Mouse (Mus musculus) right cerebral cortex, adult 18-20 months (tissue): ENCODE measurements around the gene Slc6a12.
"Not testable (repeated sequence)": the region's sequence is repeated elsewhere in the genome, so short reads cannot be mapped to it uniquely, and the experiment has no call there.

Experiments
- DNase-seq: peaks from one replicate; pipeline ENCODE4 v3.0.0; 2022; ENCODE audit warnings: mixed read lengths

Gene Slc6a12

DNA sequence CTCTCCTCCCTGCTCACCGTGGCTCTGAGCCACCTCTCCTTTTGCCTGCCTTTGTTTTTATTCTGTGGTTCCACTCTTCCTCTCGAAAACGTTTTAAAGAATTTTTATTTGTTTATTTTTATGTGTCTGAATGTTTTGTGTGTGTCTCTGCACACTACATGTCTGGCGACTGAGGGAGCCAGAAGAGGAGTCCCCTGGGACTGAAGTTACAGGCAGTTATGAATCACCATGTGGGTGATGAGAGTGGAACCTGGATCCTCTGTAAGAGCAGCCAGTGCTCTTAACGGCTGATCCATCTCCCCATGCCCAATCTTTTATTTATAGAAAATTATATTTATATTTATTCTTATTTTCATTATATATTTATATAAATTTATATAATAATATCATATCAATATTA, 1.5 kb downstream of the Slc6a12 start:
- DNase-seq = no peak

DNA sequence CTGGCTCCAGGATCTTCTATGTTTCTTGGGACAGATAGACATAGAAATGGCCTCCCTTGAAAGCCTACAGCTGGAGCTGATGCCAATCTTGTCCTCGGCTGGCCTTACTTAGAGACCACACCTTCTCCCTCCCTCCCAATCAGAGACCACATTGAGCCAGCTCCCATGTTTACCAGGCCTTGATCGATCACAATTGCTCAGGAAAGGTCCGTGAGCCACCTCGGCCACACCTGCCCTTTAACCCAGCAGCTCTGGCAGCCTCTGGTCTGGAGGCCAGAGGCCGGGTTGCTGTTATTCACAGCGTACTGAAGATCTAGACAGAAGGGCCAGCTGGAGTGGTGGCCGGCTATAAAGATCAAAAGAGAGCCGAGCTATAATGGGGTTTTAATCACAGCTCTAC, 3.6 kb downstream of the Slc6a12 start:
- no peak for DNase-seq

DNA sequence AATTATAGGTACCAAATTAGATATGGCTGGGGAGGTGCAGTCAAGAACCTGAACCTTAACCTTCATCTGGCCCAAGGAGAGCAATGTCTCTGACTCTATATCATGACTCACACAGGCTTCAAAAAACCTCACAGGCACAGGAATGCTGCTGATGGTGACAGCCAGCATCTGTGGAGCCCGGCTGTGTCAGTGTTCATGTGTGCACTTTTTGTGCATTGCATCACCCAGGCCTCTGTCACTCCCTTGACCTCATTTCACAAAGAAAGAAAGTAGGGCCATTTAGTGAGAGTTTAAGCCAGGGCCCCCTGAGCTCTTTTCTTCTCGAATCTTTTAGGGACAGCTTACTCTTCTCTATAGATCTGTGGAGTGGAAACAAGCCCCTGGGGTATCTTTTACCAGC, 9.4 kb downstream of the Slc6a12 start:
- DNase-seq = no peak

DNA sequence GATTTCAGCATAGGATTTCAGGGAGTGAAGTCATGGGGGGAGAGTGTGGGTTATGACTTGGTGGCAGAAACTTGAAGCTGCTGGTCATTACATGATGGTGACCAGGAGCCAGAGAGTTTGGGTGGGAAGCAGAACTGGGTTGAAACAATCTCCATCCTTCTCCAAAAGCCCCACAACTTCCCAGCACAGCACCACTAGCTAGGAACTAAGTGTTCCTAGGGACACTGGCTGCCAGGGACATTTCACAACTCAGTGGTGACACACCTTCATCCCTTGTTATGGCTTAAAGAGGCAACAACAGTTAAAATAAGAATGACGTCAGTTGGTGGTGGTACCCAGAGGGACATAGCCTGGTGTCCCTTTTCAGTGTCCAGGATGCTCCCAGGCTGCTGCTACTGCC, 13.2 kb downstream of the Slc6a12 start:
- no peak for DNase-seq

DNA sequence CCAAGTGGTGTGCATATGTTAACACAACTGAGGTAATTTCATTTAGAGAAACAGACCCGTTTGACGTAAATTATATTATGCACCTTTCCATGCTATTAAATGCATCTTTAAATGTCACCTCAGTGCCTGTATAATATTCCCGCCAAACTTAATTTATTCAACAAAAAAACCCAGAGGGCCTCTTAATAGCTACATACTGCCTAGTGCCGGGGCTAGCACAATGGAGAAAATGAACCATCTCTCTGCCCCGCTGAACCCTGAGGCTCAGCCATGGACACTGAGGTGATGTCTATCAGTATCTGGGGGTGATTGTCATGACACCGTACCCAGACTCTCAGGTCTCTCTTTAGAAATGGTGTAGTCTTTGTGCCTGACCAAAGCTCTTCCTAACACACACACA, 14.4 kb downstream of the Slc6a12 start:
- no peak for DNase-seq

DNA sequence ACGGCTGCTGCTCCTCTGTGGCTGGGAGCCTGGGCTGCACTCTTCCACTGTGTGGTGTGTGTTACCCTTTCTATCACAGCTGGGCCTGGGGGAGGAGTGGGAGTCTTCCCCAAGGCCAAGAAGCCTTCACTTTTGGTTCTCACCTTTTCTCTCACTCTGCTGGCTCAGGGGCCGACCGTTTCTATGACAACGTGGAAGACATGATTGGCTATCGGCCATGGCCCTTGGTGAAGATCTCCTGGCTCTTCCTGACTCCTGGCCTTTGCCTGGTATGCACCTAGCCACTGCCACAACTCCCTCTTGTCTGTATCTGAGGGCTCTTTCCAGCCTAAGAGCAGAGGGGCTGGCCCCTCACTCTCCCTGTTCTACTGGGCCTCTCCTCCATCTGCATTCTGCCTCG, 20.2 kb downstream of the Slc6a12 start:
- no peak for DNase-seq

DNA sequence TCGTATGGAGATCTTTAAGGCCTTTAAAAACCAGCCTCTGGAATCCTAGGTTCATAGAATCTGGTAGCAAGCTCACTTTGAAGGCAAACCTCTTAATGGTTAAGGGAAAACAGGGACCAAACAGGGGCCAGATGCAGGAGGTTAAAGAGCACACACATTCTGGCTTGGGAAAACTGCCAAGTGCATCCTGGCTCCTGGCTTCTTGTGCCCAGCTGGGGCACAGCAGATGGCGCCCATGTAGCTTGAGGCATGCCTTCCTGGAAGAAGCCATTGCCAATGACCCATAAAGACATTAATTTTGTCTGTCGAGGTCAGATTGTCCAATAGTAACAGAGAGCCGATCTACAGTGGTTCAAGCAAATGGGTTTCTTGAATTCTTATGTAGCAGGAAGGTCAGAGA, 21.1 kb downstream of the Slc6a12 start:
- DNase-seq = no peak

DNA sequence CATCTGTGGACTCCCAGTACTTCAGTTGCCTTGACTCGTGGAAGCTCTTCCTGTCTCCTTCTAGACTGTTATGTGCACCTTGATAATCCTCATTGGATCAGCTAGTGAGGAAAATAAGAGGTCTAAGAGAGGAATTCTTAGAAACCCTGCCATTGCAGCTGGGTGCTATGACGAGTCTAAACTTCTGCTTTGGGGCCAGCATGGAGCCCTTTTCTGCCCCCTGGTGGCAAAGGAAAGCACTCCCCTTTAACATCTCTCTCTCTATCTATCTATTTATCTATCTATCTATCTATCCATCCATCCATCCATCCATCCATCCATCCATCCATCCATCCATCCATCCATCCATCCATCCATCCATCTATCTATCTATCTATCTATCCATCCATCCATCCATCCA, 23.7 kb downstream of the Slc6a12 start:
- DNase-seq = not testable (repeated sequence)

DNA sequence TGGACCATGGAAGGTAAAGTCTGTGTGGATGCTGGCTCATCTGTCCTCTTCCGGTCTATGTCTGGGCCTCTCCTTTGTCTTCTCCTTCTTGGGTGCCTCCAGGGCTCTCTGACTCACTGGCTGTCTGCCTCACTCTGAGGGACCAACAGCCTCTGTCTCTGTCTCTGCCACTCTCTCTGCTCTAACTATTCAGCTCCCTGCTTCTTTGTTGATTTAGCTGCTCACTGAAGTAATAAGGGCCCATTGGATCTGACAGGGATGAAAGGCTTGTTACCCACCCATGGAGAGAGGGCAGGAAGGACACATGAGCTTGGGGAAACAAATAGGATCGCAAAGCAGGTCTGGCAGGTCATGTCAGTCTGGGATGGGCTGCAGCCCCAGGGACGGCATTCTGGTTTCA, 24.2 kb downstream of the Slc6a12 start:
- no peak for DNase-seq

DNA sequence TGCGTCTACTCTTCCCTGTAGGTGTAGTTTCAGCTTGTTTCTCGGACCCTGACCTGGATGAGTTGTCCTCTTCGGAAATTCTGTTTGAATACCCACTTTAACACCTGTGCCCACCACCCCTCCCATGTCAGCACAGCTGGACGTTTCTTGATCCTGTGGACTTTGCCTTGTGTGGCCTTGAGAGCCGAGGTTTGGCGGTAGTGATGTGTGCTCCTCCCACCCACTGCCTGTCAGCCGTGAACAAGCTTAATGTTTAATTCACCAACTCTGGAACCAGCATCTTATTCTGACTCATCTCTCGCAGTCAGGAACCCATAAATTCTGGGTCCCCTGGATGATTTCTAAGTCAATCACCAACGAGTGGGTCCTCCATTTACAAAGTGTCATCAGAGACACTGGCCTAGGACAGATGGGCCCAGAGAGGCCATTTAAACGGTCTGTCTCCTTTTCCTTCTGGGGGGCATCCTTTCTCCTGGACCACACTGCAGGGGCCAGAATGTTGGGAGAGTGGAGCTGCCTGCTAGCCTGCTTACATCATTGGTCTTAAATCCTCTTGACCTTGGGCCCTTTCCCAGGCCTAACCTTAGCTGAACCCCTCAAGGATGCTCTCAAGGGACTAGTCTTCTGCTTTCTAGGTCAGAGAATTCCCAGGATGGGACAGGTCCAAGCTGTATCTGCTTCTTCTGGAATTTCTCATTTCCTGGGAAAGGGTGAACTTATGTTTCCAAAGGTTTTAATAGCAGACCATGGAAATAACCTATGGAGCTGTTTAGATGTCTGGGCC, 28.5 kb downstream of the Slc6a12 start:
- peak; percentile 34 for DNase-seq

DNA sequence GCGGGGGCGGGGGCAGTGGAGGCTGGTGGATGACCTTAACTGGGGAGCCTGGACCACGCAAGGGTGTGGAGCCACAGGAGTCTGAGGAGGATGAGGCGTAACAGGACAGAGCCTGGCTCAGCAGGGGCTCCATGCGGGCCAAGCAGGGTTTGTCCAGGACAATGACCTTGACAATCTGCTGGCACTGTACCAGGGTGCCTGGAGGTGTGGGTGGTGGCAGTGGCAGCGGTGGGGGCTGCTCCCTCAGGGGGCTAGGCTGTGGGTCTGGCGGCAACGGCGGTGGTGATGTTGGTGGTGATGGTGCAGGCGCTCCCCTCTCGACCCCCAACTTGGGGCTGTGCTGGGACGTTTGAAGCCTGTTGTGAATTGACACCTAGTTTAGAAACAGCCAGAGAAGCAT, 33.3 kb downstream of the Slc6a12 start:
- DNase-seq = no peak

DNA sequence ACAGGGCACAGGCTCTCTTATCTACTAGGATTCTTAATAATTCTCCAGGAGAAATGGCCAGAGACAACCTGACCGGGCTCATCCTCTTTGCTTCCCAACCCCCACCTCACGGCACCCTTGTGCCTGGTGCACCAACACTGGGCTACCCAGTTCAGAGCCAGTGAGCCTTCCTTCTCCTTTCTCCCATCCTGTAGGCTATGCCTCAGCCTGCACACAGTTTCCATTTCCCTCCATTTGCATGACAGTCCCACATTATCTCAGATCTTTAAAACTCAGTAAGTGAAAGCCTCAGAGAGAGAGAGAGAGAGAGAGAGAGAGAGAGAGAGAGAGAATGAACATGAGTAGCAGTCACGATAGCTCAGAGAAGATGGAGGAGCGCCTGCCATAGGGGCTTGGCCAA, 35.4 kb downstream of the Slc6a12 start:
- DNase-seq = no peak

DNA sequence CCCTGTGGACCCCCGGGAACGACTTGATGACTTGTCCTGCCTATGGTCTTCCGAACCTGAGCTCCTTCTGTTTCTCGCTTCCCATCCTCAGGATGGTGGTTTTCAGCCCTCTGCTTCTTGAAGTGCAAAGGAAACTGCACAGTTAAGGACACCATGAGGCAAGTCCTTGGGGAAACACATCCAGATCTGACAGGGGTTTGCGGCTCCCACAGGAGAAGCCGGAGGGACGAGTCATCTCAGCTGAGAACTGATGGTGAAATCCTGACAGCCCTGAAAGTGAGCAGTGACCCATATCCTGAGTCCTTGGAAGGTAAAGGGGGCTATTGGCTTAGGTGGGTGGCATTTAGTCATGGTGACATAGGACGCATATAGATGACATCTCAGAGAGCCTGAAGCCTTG, 37.7 kb downstream of the Slc6a12 start:
- no peak for DNase-seq

DNA sequence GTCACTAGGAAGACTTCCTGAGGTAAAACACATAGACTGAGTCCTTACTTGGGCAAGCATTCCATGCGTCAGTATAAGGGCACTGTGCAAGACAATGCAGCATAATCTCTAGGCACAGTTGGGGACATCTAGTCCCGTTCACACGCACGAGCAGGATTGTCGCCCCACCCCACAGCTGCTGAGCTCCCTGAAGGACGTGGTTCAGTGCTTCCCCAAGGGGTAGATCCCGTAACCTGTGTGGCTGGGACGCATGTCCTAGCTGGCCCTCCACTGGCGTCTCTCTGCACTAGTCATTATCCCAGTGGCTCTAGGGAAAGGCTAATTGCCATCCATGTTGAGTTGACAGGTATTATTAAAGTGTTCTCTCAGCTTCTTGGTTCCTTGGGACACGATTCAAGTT, 39.2 kb downstream of the Slc6a12 start:
- DNase-seq = no peak

DNA sequence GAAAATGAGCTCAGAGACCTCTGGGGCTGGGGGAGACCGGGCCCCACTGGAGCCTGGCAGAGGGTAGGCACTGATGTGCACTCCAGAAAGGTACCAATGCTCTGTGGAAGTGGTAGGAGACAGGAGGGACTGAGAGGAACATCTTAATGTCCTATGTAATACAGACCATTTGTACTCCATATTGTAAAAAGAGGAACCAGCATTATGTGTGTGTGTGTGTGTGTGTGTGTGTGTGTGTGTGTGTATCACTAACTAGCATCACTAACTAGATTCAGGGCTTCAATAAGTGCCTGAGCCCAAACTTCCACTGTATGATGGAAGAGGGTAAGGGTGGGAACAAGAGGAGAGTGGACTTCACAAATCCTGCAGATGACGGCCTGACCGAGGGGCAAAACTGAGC, 42.5 kb downstream of the Slc6a12 start:
- no peak for DNase-seq

DNA sequence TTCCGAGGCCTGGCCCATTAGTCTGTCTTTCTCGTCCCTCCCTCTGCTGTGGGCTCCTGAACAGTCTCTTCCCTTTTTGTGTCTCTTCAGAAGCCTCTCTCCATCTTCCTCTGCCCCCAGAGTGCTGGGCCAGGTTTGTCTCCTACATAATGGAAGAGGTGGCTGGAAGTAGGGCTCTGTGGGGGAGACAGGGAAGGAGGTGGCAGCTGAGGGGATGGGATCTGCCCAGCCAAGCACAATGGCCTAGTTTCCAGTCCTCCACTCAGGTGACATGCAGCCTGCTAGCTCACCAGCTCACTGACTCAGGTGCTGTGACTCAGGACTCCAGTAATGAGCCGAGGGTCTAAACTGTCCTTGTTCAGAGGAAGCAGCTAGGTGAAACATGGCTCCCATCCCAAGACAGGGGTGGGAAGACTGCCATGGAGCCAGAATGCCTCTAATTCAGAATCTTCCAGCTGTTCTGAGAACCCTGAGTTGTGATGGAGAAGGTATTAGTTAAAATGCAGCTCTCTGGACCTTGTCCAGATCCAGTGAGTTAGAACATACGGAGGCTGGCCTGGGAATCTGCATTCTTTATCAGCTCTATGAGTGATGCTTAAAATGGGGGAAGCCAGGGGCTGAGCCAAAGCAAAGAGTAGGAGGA, 49.9 kb downstream of the Slc6a12 start:
- peak; percentile 61 for DNase-seq

DNA sequence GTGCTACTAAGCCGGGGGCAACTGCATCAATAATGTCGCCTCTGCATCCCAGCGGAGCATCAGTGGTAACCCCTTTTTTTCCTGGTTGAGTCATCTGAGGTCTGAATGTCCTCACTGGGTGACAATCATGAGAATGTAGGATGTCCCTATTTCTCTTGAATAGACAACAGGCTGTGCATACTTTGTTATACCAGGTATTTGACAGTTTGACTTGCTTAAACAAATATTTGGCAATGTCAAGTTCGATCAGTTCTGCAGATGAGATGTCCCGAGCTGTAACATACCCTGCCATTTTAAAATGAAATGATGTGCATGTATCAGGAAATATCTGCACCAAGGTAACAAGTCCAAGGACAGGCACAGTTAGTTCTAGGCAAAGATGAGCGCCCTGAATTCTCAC, 58.3 kb downstream of the Slc6a12 start:
- DNase-seq = no peak

DNA sequence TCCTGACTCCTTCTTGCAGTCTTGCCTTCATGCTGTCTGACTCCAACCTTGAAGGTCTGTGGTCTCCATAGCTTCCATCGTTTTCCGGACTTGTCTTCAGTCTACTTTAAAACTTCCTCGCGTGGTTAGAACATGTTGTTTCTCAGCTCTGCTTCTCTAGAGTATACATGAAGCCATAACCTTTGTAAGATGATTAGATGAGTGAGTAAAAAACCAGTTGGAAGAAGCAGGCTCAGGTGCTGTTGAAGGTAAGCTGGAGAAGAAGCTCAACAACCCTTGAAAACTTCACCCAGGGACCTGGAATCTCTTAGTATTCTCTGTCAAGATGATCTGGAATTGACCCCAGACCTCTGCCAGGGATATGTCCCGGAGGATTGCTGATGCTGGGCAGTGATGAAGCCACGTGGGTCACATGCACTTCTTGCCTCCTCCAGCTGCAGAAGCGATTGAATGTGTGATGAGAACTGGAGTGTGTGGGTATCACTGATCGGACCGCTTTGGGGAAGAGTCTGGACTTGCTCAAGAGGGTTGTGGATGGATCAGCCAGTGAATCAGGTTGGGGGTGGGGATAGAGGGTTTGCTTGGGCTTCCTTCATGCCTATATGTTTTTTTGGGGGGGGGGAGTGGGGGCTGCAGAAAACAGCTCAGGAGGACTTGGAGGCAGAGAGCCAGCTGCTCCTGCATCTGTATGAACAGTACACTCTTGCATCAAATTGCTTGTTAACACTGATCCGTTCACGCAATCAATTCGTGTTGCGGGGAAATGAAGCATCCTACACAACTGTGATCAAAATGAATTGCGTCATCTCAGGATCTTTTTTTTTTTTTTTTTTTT, 59.2 kb downstream of the Slc6a12 start:
- DNase-seq = no peak

DNA sequence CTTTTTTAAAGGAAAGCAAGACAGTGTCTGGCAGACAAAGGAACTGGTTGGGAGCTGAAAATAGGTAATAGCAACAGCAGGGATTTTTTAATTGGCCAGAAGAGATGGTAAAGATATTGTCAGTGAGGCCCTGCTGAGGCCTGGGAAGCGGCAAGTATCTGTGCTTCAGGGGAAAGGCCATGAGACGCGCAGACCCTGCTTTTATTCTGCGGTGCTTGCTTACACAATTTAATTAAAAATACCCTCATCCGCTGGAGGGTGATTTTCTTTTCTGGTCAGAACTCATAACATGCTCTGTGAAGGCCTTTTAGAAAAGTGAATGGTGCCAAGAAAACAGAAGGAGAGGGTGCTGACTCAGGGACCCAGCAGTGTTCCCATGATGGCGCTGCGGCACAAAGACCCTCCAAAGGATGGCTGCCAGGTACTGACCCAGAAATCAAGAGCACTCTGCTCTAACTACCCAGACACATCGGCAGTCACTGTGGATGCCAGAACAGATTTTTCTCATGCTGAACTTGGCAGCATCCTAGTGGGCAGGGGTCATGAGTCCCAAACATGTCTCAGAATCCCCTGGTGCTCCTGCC, 59.9 kb downstream of the Slc6a12 start:
- DNase-seq = no peak

DNA sequence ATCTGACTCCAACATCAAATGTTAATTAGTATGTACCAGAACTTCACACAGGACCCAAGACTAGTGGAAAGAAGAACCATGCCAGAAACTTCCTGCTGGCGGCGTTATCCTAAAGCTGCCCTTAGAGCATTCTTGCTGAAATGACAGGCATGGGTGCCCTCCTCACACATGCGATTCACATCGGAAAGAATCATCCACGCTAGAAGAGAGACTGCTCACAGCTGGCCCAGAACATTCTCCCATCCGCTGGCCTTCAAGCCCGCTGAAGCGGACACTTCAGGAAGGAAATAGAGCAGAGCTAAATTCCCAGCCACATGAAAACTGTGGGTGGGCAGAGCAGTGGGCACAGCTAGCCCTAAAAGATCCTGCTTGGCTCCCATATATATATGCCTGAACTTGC, 62.4 kb downstream of the Slc6a12 start:
- no peak for DNase-seq

DNA sequence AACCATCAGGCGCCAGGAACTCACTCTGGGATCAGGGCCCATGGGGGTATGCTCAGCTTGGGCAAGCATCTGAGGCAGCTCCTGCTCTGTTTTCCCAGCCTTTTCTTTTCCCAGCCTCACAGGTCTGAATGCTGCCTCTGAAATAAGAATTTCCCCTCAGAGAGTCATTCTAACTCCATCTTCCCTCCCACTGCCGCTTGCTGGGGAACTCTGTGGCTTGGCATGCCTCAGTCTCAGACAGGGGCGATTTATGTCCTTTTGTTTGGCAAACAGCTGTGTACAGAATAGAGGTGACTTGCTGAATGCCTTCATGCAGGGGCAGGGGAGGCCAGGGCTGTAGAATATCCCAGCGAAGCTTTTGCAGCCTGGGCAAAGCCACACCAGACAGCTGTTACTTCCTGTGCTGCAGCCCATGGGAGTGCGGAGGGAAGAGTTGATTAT, 64.7 kb downstream of the Slc6a12 start:
- DNase-seq = no peak

DNA sequence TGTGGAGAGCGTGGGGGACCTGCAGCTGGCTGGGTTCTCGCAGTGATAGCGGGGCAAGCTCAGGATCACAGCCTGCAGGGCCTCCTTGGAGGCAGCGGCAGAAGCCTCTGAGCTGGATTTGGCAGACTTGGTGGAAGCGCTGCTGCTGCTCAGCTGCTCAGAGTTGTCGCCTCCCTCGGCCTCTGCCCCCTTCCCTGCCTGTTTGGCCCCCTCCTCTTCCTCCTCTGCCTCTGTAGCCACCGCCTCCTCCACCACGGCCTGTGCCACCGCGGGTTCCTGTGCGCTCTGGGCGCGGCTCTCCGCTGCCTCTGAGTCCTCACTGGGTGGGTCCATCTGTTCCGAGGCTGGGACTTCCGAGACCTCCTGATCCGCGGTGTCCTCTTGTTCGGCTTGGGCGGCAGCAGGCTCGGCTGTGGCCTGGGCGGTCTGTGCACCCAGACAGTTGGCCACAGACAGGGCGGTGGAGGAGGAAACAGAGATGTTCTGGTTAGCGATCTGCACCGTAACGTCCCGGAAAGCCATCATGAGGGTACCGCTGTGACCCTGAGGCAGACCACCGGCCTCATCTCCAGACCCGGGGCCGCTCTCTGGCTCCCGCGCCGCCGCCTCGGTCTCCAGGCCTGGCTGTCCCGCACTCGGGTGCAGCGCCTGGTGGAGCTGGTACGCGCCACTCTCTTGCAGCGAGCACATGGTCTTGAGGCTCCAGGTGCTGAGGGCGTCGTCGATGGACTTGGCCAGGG, 69.9 kb downstream of the Slc6a12 start:
- DNase-seq = no peak
